Mouse (Mus musculus): ENCODE data around the gene Gadd45g.

DNA sequence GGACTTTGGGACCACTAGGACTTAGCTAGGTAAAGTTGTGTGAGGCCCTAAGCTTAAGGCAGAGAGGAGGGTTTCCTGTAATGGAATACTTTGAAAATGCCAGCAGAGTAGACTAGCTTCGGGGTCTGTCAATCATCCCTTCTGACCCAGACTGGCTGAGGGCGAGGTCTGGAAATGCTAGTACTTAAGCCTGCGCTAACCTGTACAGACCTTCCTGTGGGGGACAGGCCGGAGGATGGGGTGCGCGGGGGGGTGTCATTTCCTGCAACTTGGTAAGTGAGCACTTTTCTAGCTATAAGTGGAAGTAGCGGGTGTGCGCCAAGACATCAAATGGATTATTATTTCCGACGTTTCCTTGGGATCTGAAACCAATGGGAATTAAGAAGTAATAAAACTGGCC, 2.4 kb upstream of the Gadd45g start:
- TF ChIP-seq RCOR1 (conservative IDR thresholded peaks at IDR 0.05; ENCODE audit: low read depth, low read length) = no peak
- TF ChIP-seq RAD21 (IDR thresholded peaks at IDR 0.05; ENCODE audit: low read depth, low read length) = no peak
